Mouse (Mus musculus) kidney, postnatal 0 days (tissue): ENCODE measurements around the gene Krt75. TPM values are rescaled to one million over a fixed set of nuclear protein-coding genes. Genes with fewer than 3 reads are reported as not detected.

ENCODE experiments used
- ATAC-seq: fragments of 200-750 bp; cut with Nextera tagmentation; replicated peaks from 2 replicates; pipeline ENCODE4 v1.8.0; 2017; ENCODE audit warnings: low read depth, moderate number of reproducible peaks, moderate TSS enrichment, moderate library complexity; ENCODE audit not compliant: low FRiP score
- DNase-seq: peaks from one replicate; pipeline ENCODE4 v3.0.0-alpha.2; 2016; ENCODE audit warnings: low spot score
- H3K27ac ChIP-seq: fragments of 300-500 bp; sonication (generic); 2 replicates; pipeline ENCODE4 v1.5.1; 2014; ENCODE audit warnings: mild to moderate bottlenecking
- H3K27me3 ChIP-seq: fragments of 300-500 bp; sonication (generic); 2 replicates; pipeline ENCODE4 v1.6.1; 2014; ENCODE audit warnings: low read length, mixed read lengths; ENCODE audit not compliant: insufficient read depth
- H3K36me3 ChIP-seq: fragments of 300-500 bp; sonication (generic); 2 replicates; pipeline ENCODE4 v1.6.1; 2014; ENCODE audit warnings: low read length, mixed read lengths; ENCODE audit not compliant: insufficient read depth
- H3K4me1 ChIP-seq: fragments of 300-500 bp; sonication (generic); replicated peaks from 2 replicates; pipeline ENCODE4 v1.6.1; 2014; ENCODE audit warnings: antibody characterized with exemption, low read length, mixed read lengths; ENCODE audit not compliant: insufficient read depth
- H3K4me2 ChIP-seq: fragments of 300-500 bp; sonication (generic); 2 replicates; pipeline ENCODE4 v1.6.1; 2014; ENCODE audit warnings: mild to moderate bottlenecking, low read length, moderate library complexity, mixed read lengths
- H3K4me3 ChIP-seq: fragments of 300-500 bp; sonication (generic); replicated peaks from 2 replicates; pipeline ENCODE4 v1.5.1; 2014; ENCODE audit warnings: low read depth, low read length
- H3K9ac ChIP-seq: fragments of 300-500 bp; sonication (generic); 2 replicates; pipeline ENCODE4 v1.6.1; 2014; ENCODE audit warnings: low read depth, low read length
- H3K9me3 ChIP-seq: fragments of 300-500 bp; sonication (generic); replicated peaks from 2 replicates; pipeline ENCODE4 v1.6.1; 2016; ENCODE audit warnings: low read length, inconsistent platforms, mixed read lengths
- CTCF ChIP-seq: IDR thresholded peaks from 2 replicates; pipeline ENCODE4 v1.5.1; 2016; ENCODE audit warnings: antibody characterized with exemption, low read depth, mild to moderate bottlenecking, moderate library complexity
- WGBS: fragments of 180-500 bp; shearing (Covaris S2); extraction: QIAGEN DNeasy Blood & Tissue Kit; methylation state at CpG from one replicate; pipeline ENCODE4 v1.1.7; 2014; 5-methylcytosine and 5-hydroxymethylcytosine counted together
- polyA plus RNA-seq: library from polyadenylated mRNA; unstranded; fragments of >200 nt; fragmentation: Nextera tagmentation; extraction: Ambion mirVana; gene quantifications from 2 replicates; pipeline ENCODE4 v1.2.1, GENCODE M21; 2015

Krt75 gene
- polyA plus RNA-seq, 1 experiment from 2014 or later, result 0.20 TPM

DNA sequence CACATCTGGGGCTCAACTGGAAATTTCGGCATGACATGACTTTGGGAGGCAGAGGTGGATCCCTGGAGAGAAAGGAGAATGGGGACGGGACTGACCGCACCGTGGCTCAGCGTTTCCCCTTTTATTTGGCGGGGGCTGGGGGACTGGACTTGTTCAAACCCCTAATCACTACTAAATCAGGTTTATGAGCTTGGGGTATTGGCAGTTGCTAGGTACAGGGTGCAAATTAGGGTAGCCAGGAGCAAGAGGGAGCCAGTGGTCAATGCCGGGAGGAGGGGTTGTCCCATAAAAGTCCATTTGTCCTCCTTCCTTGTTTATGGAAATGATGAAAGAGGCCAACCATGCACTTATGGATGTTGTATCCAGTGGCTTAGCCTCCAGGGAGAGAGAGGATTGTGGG, 23.1 kb downstream of the Krt75 start, which contains the start of gene Krt82:
Gene Krt82 (minus strand): TSS at position 101 of the 400 bp plus-strand sequence.
- ATAC-seq (no peak), DNase-seq (no peak)
- Histone ChIP-seq H3K36me3 (no peaks in the 10 kb centered on the region), H3K4me3 (no peak within 1 kb of the TSS), H3K27ac (no peak within 1 kb of the TSS), H3K4me1 (peaks cover 5% of the 10 kb centered on the region; the same call in 1 of the 2 replicates), H3K27me3 (no peaks in the 10 kb centered on the region), H3K9me3 (no peaks in the 10 kb centered on the region), H3K4me2 (no peak within 1 kb of the TSS), H3K9ac (no peak within 1 kb of the TSS)
- 48% methylated on average over 7 of the region's 7 CpGs for WGBS
- no peak for TF ChIP-seq CTCF

DNA sequence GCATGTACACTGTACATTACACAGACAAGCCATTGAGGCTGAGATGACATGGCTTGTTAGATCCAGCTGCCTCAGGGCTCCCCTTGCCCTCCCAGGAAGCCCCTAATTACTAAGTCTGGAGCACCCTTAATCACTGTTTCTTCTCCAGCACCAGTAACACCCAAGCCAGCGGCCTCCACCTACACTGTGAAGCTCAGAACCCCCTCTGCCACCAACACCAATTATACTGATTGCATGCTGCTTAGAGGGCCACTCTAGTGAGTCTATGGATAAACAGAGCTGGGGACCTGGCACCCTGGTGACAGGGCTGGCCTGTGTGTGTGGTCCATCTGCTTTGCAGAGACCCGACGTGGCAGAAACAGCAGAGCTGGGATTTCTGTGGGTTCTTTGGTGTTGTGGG, 29.2 kb downstream of the Krt75 start:
- Histone ChIP-seq H3K4me2 (no peak overlapping the region), H3K27ac (no peak overlapping the region), H3K4me3 (no peak overlapping the region), H3K9me3 (no peaks in the 10 kb centered on the region), H3K27me3 (no peaks in the 10 kb centered on the region), H3K36me3 (no peaks in the 10 kb centered on the region), H3K4me1 (no peaks in the 10 kb centered on the region), H3K9ac (no peak overlapping the region)
- no peak for TF ChIP-seq CTCF
- ATAC-seq, result no peak
- no peak for DNase-seq
- 84% methylated on average over 3 of the region's 3 CpGs for WGBS

DNA sequence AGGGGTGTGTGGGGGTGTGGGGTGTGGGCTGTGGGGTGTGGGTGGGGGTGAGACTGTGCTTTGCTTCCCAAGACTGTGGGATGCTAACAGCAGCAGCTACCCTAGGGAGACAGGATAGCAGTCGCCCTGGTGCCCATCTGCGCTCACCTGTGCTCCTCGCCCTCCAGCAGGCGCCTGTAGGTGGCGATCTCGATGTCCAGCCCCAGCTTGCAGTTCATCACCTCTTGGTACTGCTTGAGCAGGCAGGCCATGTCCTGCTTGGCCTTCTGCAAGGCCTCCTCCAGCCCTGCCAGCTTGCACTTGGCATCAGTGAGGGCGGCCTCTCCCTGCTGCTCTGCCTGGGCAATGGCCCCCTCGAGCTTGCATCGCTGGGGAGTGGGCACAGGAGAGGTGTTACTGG, 31.2 kb downstream of the Krt75 start:
- DNase-seq (peak; percentile 5), ATAC-seq (no peak)
- no peak overlapping the region for H3K27ac ChIP-seq
- no peaks in the 10 kb centered on the region for H3K27me3 ChIP-seq
- H3K9me3 ChIP-seq, result no peaks in the 10 kb centered on the region
- peak; percentile 40; the same call in 1 of the 2 replicates for TF ChIP-seq CTCF
- no peak overlapping the region for H3K4me3 ChIP-seq
- no peak overlapping the region for H3K9ac ChIP-seq
- H3K36me3 ChIP-seq, result no peaks in the 10 kb centered on the region
- no peak overlapping the region for H3K4me2 ChIP-seq
- WGBS, result 76% methylated on average over 9 of the region's 9 CpGs
- no peaks in the 10 kb centered on the region for H3K4me1 ChIP-seq

DNA sequence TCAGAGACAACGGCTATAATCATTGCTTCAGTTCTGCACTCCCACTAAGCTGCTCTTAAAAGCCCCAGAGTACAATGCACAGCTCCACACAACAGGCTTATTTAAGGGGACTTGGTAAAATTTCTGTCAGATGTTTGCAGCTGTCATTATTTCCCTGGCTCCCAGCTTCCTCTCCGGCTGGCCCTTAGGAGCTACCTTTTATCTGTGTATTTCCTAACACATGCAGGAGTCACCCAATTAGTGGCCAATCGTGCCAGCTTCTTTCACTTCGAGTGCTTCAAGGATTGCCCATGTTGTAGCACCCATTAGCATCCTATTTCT, 35.2 kb downstream of the Krt75 start:
- no peak overlapping the region for H3K4me2 ChIP-seq
- no peaks in the 10 kb centered on the region; the same call in 1 of the 2 replicates for H3K4me1 ChIP-seq
- no peak overlapping the region for H3K27ac ChIP-seq
- no peak for ATAC-seq
- TF ChIP-seq CTCF, result no peak
- no peaks in the 10 kb centered on the region for H3K9me3 ChIP-seq
- no peak overlapping the region for H3K4me3 ChIP-seq
- DNase-seq, result no peak
- H3K27me3 ChIP-seq, result no peaks in the 10 kb centered on the region
- 37% methylated on average over 4 of the region's 4 CpGs for WGBS
- H3K36me3 ChIP-seq, result no peaks in the 10 kb centered on the region
- no peak overlapping the region for H3K9ac ChIP-seq

DNA sequence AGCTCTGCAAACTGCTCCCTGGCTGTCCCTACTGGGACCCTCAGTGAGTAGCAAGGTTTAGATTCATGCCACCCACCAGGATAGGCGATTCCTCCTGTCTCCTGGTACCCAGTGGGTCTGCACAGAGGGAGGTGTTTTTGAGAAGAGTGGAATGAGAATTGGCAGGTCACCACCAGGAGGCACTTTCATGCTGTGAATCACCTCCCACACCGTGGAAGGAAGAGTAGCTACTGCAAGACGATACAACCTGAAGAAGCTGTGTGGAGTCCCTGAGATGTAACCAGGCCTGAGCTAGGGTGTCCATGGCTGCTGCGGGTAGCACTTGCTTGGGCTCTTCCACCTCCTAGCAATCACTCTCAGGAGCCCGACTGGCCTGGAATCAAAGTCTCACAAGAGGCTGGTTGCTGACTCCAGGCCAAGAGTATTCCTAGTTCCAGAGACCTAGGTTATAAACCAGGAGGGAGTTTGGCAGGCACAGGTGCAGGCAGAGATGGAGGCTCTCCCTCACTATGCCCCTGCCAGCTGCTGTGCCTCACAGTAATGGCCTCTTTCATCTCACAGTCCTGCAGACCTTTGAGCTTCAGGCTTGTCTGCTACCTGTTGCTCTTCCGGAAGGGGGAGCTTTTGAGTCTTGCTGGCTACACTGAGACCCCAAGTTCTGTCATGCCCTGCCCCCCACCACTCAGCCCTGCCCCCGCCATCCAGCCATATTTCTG, 35.7 kb downstream of the Krt75 start:
- ATAC-seq, result no peak
- Histone ChIP-seq H3K27ac (no peak overlapping the region), H3K9me3 (no peaks in the 10 kb centered on the region), H3K9ac (no peak overlapping the region), H3K27me3 (no peaks in the 10 kb centered on the region), H3K4me2 (no peak overlapping the region), H3K4me1 (no peaks in the 10 kb centered on the region; the same call in 1 of the 2 replicates), H3K4me3 (no peak overlapping the region), H3K36me3 (no peaks in the 10 kb centered on the region)
- DNase-seq, result peak; percentile 35
- peak; percentile 49 for TF ChIP-seq CTCF
- WGBS, result 28% methylated on average over 7 of the region's 7 CpGs

DNA sequence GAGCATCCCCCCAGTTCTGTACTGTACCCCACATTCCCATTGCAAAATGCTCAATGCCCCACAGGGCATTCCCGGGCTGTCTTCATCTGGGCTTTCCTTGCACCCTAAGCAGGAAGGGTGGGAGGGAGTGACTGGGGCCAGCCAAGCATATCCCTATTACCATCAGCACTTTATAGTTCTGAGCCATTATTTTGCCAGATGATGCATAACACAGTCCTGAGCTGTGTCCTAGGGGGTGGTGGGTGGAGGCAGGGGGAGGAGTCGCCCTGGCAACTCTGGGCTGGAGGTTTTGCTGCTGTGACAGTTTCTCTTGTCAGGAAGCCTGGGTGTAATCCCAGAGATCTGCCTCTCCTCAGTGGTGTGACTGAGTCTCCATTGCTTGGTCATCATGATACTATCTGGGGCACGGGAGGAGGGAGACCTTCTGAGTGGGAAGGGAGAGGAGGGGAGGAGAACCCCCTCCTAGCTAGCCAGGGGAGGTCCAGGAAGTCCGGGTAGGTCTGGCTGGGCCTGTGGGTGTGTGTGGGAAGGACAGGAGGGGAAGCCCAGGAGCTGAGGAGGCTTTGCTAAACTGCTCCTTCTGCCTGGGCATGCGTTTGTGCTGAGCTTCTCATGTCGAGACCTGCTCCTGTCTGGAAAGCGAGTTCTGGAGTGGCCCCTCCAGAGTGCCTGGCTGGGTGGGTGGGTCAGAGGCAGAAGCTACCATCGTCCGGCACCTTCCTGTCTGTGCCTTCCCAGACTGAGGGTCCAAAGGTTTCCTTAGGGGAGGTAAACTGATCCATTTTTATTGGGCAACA, 37.5 kb downstream of the Krt75 start:
- H3K9me3 ChIP-seq, result no peaks in the 10 kb centered on the region
- no peaks in the 10 kb centered on the region for H3K27me3 ChIP-seq
- H3K36me3 ChIP-seq, result no peaks in the 10 kb centered on the region
- ATAC-seq (peak; percentile 71), DNase-seq (peak; percentile 29)
- TF ChIP-seq CTCF, result no peak
- no peak overlapping the region for H3K4me2 ChIP-seq
- no peak overlapping the region for H3K9ac ChIP-seq
- no peak overlapping the region for H3K27ac ChIP-seq
- H3K4me3 ChIP-seq, result no peak overlapping the region
- H3K4me1 ChIP-seq, result no peaks in the 10 kb centered on the region; the same call in 1 of the 2 replicates
- WGBS, result 29% methylated on average over 9 of the region's 9 CpGs
